Mouse (Mus musculus) embryo, embryonic 10 days (tissue): ENCODE results near the gene Lcmt1.

Source experiments
- DNase-seq: peaks from one replicate; pipeline ENCODE4 v3.0.0-alpha.2; 2015; ENCODE audit warnings: low spot score

The Lcmt1 gene

GRCm38 (mm10) chr7:123459247-123459646 is 89.7 kb downstream of the Lcmt1 start:
- DNase-seq, result no peak

DNA sequence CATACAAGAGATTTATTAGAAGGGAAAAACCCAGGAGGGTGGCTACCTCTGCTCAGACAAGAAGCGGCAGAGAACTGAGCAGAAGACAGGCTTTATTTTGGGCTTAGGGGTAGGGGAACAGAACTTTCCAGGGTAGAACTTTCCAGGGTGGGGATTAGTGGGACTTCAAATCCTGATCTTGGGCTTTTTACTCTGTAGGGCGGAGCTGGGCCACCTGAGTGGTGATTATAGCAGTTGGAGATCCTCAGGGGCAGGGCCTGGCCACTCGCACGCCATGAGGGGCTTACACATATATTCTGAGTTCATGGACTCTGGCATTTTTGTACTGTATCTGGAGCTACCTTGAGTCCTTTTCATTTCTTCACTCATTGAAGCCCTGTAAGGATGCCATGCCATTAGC is 91.7 kb downstream of the Lcmt1 start:
- DNase-seq, result no peak

- peak; percentile 17 for DNase-seq
These were observed 92.5 kb downstream of the Lcmt1 start, which contains the start of gene Aqp8 for GRCm38 (mm10) chr7:123462070-123462501. Aqp8 (plus strand) TSS chr7:123462291.

- no peak for DNase-seq
These were observed 94.0 kb downstream of the Lcmt1 start for GRCm38 (mm10) chr7:123463569-123463968.

GRCm38 (mm10) chr7:123465692-123466387 is 96.3 kb downstream of the Lcmt1 start:
- peak; percentile 93 for DNase-seq

DNA sequence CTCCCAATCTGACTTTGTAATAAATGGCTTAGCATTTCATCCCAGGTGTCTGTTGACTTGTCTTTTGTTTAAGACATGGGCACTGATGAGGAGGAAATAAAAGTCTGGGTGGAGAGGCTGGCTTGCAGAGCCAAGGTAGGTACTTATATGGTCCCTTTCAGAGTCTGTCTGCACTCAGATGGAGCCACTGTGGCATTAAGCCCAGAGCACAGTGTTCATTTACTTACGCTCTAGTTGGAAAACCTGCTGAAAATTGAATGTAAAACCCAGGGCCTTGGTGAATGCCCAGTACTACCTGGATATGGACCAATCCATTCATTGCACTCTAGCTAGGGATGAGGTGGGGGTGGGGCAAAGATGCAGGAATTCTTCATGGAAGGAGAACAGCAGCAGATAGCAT is 98.4 kb downstream of the Lcmt1 start:
- DNase-seq, result no peak
